Mouse (Mus musculus) embryonic fibroblast, embryonic 13.5 days (primary cell): Measurements from ENCODE around the gene Hist1h2bh.
"Not testable (repeated sequence)": the region's sequence is repeated elsewhere in the genome, so short reads cannot be mapped to it uniquely, and the experiment has no call there.

Experiments used
- CTCF ChIP-seq: IDR thresholded peaks from 2 replicates; pipeline ENCODE4 v1.5.1; 2011; ENCODE audit warnings: mild to moderate bottlenecking, control low read depth, low read length, moderate library complexity, borderline replicate concordance; ENCODE audit not compliant: insufficient read depth
- POLR2A ChIP-seq: IDR thresholded peaks from 2 replicates; pipeline ENCODE4 v1.6.1; 2011; ENCODE audit warnings: low read depth, mild to moderate bottlenecking, control low read depth, low read length, moderate library complexity

DNA sequence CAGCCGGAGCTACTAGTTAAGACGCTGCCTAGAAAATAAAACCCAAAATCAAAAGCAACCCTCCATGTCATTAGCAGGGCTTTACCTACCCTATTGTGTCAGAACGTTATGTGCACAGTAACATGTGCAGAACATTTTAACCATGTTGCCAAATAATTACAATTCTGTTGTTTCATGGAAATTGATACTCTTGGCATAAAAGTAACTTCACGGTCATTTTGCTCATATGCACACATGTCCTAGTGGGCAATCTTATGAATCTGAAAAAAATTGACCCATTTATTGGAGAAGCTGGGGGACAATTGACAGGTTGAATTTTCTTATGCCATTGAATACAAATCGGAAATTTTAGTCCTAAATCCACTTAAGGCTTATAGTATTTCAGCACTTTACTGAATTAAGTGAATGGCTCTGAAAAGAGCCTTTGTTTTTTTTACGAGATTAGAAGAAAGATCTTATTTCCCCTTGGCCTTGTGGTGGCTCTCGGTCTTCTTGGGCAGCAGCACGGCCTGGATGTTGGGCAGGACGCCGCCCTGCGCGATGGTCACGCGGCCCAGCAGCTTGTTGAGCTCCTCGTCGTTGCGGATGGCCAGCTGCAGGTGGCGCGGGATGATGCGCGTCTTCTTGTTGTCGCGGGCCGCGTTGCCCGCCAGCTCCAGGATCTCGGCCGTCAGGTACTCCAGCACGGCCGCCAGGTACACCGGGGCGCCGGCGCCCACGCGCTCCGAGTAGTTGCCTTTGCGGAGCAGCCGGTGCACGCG, 27.2 kb upstream of the Hist1h2bh start:
- peak; percentile 75; the same call in 1 of the 2 replicates for TF ChIP-seq POLR2A
- not testable (repeated sequence) for TF ChIP-seq CTCF
